Comparison of ENCODE assay signal across 10 mouse cellular contexts in genomic region chr9:49246839-49247238, GRCm38 (mm10). TPM values are rescaled to one million over a fixed set of nuclear protein-coding genes. Genes with fewer than 3 reads are reported as not detected.
DNase-seq lines count a peak whose midpoint lies in the region; ATAC-seq and TF ChIP-seq lines count a peak whose summit lies in the region.
"Had no signal": no experiment of that assay in that cellular context is flagged by ENCODE, and none has a peak within 500 bp of the region (broad histone marks: within the 10 kb centered on the region; RNA-seq: fewer than 3 reads in every experiment).

No protein-coding gene starts in this region.

- H3K27ac ChIP-seq in heart, embryonic 10.5 days = no peak overlapping the region
- no peak overlapping the region for H3K27ac ChIP-seq in hindbrain, postnatal 0 days
- H3K27ac ChIP-seq: limb, embryonic 15.5 days; stomach, embryonic 15.5 days had no signal

- intact Hi-C loops in left cerebral cortex, postnatal 36 days (cut with DNase I) = loop anchor here (1.0 to 5.0 kb wide), 2 partner anchors 165 to 239 kb away; partner anchors contain the start of genes Tmprss5 and Ttc12

- no peaks in the 10 kb centered on the region for H3K9me3 ChIP-seq in heart, embryonic 10.5 days
- H3K9me3 ChIP-seq in hindbrain, postnatal 0 days (ENCODE audit: low read length) = no peaks in the 10 kb centered on the region
- H3K9me3 ChIP-seq: limb, embryonic 15.5 days; stomach, embryonic 15.5 days had no signal

- DNase-seq in heart, adult 18-20 months = peak; percentile 41 to 85
- no peak for DNase-seq in heart, embryonic 10.5 days (ENCODE audit: low spot score)
- DNase-seq in MN1 (ENCODE audit: low spot score) = peak; percentile 12
- DNase-seq in cerebellum, postnatal 14 days = peak; percentile 75 to 85
- peak; percentile 63 for DNase-seq in hindbrain, postnatal 0 days (ENCODE audit: low spot score)
- peak; percentile 36 to 44 for DNase-seq in left cerebral cortex, postnatal 36 days (ENCODE audit: low spot score in 2 of 2)
- peak; percentile 61 for DNase-seq in retina, postnatal 1 day

- ATAC-seq in hindbrain, postnatal 0 days = no peak
- ATAC-seq in inflammation-experienced regulatory T-cells, adult 6 months = no peak

- no peak overlapping the region for H3K9ac ChIP-seq in hindbrain, postnatal 0 days (replicated peaks; ENCODE audit: low read length)
- H3K9ac ChIP-seq: limb, embryonic 15.5 days; stomach, embryonic 15.5 days had no signal

- no peak overlapping the region for H3K4me3 ChIP-seq in heart, embryonic 10.5 days
- no peak overlapping the region for H3K4me3 ChIP-seq in hindbrain, postnatal 0 days (ENCODE audit: low read length)
- H3K4me3 ChIP-seq: limb, embryonic 15.5 days; stomach, embryonic 15.5 days had no signal

- peak; percentile 59 for TF ChIP-seq CTCF in hindbrain, postnatal 0 days (IDR thresholded peaks at IDR 0.05; ENCODE audit: low read depth)

- no peaks in the 10 kb centered on the region for H3K4me1 ChIP-seq in heart, embryonic 10.5 days
- H3K4me1 ChIP-seq in hindbrain, postnatal 0 days (ENCODE audit: insufficient read depth, low read length) = no peaks in the 10 kb centered on the region
- H3K4me1 ChIP-seq: stomach, embryonic 15.5 days had no signal

- no peaks in the 10 kb centered on the region for H3K27me3 ChIP-seq in heart, embryonic 10.5 days (ENCODE audit: insufficient read depth, poor library complexity, severe bottlenecking)
- no peaks in the 10 kb centered on the region for H3K27me3 ChIP-seq in hindbrain, postnatal 0 days (ENCODE audit: insufficient read depth, low read length)
- H3K27me3 ChIP-seq: limb, embryonic 15.5 days; stomach, embryonic 15.5 days had no signal

- 28% methylated on average over 7 of the region's 7 CpGs for WGBS in heart, embryonic 10.5 days
- 40% methylated on average over 7 of the region's 7 CpGs for WGBS in hindbrain, postnatal 0 days

- no peaks in the 10 kb centered on the region for H3K36me3 ChIP-seq in heart, embryonic 10.5 days
- H3K36me3 ChIP-seq in hindbrain, postnatal 0 days (ENCODE audit: insufficient read depth, low read length) = no peaks in the 10 kb centered on the region
- H3K36me3 ChIP-seq: limb, embryonic 15.5 days; stomach, embryonic 15.5 days had no signal

- H3K4me2 ChIP-seq in hindbrain, postnatal 0 days (ENCODE audit: low read depth, low read length) = no peak overlapping the region
- H3K4me2 ChIP-seq: limb, embryonic 15.5 days; stomach, embryonic 15.5 days had no signal

RNA-seq across cellular contexts. Expression of gene Gm4894, which starts 3.5 kb away (rescaled TPM):
- not detected for total RNA-seq in heart, adult 18-20 months (2021)
- polyA plus RNA-seq in heart, embryonic 10.5 days (2016; fragmentation: Nextera tagmentation; extraction: Ambion mirVana) = not detected in 2 replicates
- total RNA-seq in hindbrain, postnatal 0 days (2014; rRNA removed) = not detected in 2 replicates
- not detected in 2 replicates for polyA plus RNA-seq in hindbrain, postnatal 0 days (2015; fragmentation: Nextera tagmentation; extraction: Ambion mirVana)
- total RNA-seq in left cerebral cortex, postnatal 36 days (2021) = not detected
- not detected for polyA plus RNA-seq in inflammation-experienced regulatory T-cells, adult 6 months (2017; shearing (Covaris generic))
- polyA plus RNA-seq: limb, embryonic 15.5 days; stomach, embryonic 15.5 days had no signal
